Mouse (Mus musculus): Measurements from ENCODE around the gene Skap2. TPM values are rescaled to one million over a fixed set of nuclear protein-coding genes. Genes with fewer than 3 reads are reported as not detected.

Skap2 gene
- 10 to 100 TPM in 1 of 2 experiments, 1 to 10 TPM in 1; 4.6 to 22.6 TPM for polyA plus RNA-seq (2012; fragmentation: generic; extraction: Trizol)

GRCm38 (mm10) chr6:52012409-52013244, at the start of gene Skap2:
TSS of gene Skap2 (minus strand) at chr6:52012549.

Other genes with a start within 250 kb of the Skap2 start
- 1 to 10 TPM in 1 of 2 experiments, under 1 TPM in 1; 0.26 to 1.2 TPM for gene Hoxa1, start 145.8 kb upstream of the Skap2 start, polyA plus RNA-seq (2012; fragmentation: generic; extraction: Trizol)
- 10 to 100 TPM in 1 of 2 experiments, 1 to 10 TPM in 1; 5.0 to 20.2 TPM for gene Hoxa2, start 152.3 kb upstream of the Skap2 start, polyA plus RNA-seq (2012; fragmentation: generic; extraction: Trizol)
- under 1 TPM; 0.02 to 0.30 TPM for gene 5730596B20Rik, start 164.9 kb upstream of the Skap2 start, polyA plus RNA-seq (2012; fragmentation: generic; extraction: Trizol)
- gene Hoxa4, start 179.2 kb upstream of the Skap2 start, polyA plus RNA-seq (2012; fragmentation: generic; extraction: Trizol), result 1 to 10 TPM; 3.0 to 4.6 TPM
- 10 to 100 TPM in 1 of 2 experiments, 1 to 10 TPM in 1; 1.6 to 14.1 TPM for gene Hoxa5, start 192.0 kb upstream of the Skap2 start, polyA plus RNA-seq (2012; fragmentation: generic; extraction: Trizol)
- gene Hoxa6, start 196.2 kb upstream of the Skap2 start, polyA plus RNA-seq (2012; fragmentation: generic; extraction: Trizol), result 1 to 10 TPM in 1 of 2 experiments, under 1 TPM in 1; 0.32 to 3.3 TPM
- gene Hoxa3, start 200.8 kb upstream of the Skap2 start, polyA plus RNA-seq (2012; fragmentation: generic; extraction: Trizol), result 1 to 10 TPM; 1.7 to 8.4 TPM
- gene Gm28308, start 200.8 kb upstream of the Skap2 start, polyA plus RNA-seq (2012; fragmentation: generic; extraction: Trizol), result 1 to 10 TPM in 1 of 2 experiments, not detected in 1; 1.0 TPM
- gene Hoxa7, start 209.3 kb upstream of the Skap2 start, polyA plus RNA-seq (2012; fragmentation: generic; extraction: Trizol), result 10 to 100 TPM; 39.1 to 66.3 TPM
- under 1 TPM; 0.01 to 0.37 TPM for gene Hoxa9, start 218.5 kb upstream of the Skap2 start, polyA plus RNA-seq (2012; fragmentation: generic; extraction: Trizol)
- 1 to 10 TPM in 1 of 2 experiments, under 1 TPM in 1; 0.23 to 4.4 TPM for gene Hoxa10, start 228.3 kb upstream of the Skap2 start, polyA plus RNA-seq (2012; fragmentation: generic; extraction: Trizol)
- not detected for gene Hoxa11, start 233.3 kb upstream of the Skap2 start, polyA plus RNA-seq (2012; fragmentation: generic; extraction: Trizol)
- not detected for gene Hoxa13, start 248.3 kb upstream of the Skap2 start, polyA plus RNA-seq (2012; fragmentation: generic; extraction: Trizol)